Mouse (Mus musculus) intestine, embryonic 15.5 days (tissue): ENCODE results near the gene Sdf4. TPM values are rescaled to one million over a fixed set of nuclear protein-coding genes. Genes with fewer than 3 reads are reported as not detected.

Source experiments
- ATAC-seq: fragments of 200-750 bp; cut with Nextera tagmentation; 2 replicates; pipeline ENCODE4 v1.8.0; 2017; ENCODE audit warnings: moderate TSS enrichment, moderate library complexity
- H3K27ac ChIP-seq: fragments of 300-500 bp; sonication (generic); 2 replicates; pipeline ENCODE4 v1.5.1; 2015; ENCODE audit warnings: mild to moderate bottlenecking, inconsistent platforms
- H3K27me3 ChIP-seq: fragments of 300-500 bp; sonication (generic); replicated peaks from 2 replicates; pipeline ENCODE4 v1.6.1; 2015; ENCODE audit warnings: inconsistent platforms
- H3K36me3 ChIP-seq: fragments of 300-500 bp; sonication (generic); 2 replicates; pipeline ENCODE4 v1.6.1; 2015; ENCODE audit warnings: inconsistent platforms
- H3K4me1 ChIP-seq: fragments of 300-500 bp; sonication (generic); replicated peaks from 2 replicates; pipeline ENCODE4 v1.6.1; 2015; ENCODE audit warnings: inconsistent platforms
- H3K4me2 ChIP-seq: fragments of 300-500 bp; sonication (generic); replicated peaks from 2 replicates; pipeline ENCODE4 v1.6.1; 2015; ENCODE audit warnings: mild to moderate bottlenecking, inconsistent platforms
- H3K4me3 ChIP-seq: fragments of 300-500 bp; sonication (generic); replicated peaks from 2 replicates; pipeline ENCODE4 v1.5.1; 2015; ENCODE audit warnings: inconsistent platforms
- H3K9ac ChIP-seq: fragments of 300-500 bp; sonication (generic); 2 replicates; pipeline ENCODE4 v1.6.1; 2015; ENCODE audit warnings: inconsistent platforms
- H3K9me3 ChIP-seq: fragments of 300-500 bp; sonication (generic); 2 replicates; pipeline ENCODE4 v1.6.1; 2016; ENCODE audit warnings: inconsistent platforms
- WGBS: fragments of 180-500 bp; shearing (Covaris S2); methylation state at CpG from one replicate; pipeline ENCODE4 v1.1.7; 2015; 5-methylcytosine and 5-hydroxymethylcytosine counted together
- polyA plus RNA-seq: library from polyadenylated mRNA; unstranded; fragments of >200 nt; fragmentation: Nextera tagmentation; extraction: Ambion mirVana; gene quantifications from 2 replicates; pipeline ENCODE4 v1.2.1, GENCODE M21; 2015

Sdf4 gene
- 154 and 166 TPM in 2 replicates for polyA plus RNA-seq

DNA sequence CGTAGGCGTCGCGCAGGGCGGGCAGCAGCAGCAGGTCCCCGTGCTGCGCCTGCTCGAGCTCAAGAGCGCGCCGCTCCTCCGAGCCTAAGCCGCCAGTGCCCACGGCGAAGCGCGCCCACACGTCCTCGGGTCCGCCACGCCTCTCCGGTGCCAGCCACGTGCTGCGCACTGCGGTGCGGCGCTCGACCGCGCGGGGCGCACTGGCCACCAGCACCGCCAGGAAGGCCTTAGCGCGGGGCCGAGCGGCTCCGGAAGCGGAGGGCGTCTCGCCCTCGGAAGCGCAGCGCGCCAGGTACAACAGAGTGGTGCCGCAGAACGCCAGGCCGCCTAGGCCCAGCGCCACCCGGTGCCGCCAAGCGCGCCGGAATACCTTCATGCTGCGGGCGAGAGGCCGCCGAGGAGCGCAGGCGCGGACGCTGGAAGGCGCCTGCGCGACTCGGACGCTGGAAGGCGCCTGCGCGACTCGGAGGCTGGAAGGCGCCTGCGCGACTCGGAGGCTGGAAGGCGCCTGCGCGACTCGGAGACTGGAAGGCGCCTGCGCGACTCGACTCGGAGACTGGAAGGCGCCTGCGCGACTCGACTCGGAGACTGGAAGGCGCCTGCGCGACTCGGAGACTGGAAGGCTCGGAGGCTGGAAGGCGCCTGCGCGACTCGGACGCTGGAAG, at the start of gene Sdf4, which contains the start of gene B3galt6:
Gene Sdf4 (plus strand): TSS at position 632 of the 665 bp plus-strand sequence.
Gene B3galt6 (minus strand): TSS at position 409 of the 665 bp plus-strand sequence.
- Histone ChIP-seq H3K9ac (peak within 1 kb of the TSS; percentile 89), H3K36me3 (peaks cover 6% of the 10 kb centered on the region), H3K27ac (peak within 1 kb of the TSS; percentile 97), H3K27me3 (no peaks in the 10 kb centered on the region), H3K4me2 (peak within 1 kb of the TSS; percentile 93), H3K4me1 (peaks cover 20% of the 10 kb centered on the region), H3K9me3 (no peaks in the 10 kb centered on the region), H3K4me3 (peak within 1 kb of the TSS; percentile 94)
- under 1% methylated on average over 99 of the region's 99 CpGs for WGBS
- ATAC-seq, result peak; percentile 89

DNA sequence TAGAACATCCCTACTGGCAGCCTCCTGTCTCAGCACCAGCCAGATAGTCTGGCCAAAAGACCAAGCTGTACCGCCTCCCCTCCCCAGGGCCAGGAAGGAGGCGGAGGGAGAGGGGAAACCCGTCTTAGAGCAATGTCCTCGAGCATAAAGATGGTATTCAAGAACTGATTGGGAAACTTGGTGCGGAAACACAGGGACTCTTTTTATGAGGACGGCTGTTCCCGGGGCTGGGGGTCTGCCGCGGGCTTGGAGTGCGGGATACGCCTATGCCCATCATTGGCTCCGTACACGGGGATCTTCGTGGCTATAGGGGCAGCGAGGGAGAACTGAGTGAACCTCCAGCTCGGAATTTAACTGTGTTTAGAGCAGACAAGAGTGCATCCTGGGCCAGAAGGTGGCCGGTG, 49.6 kb upstream of the Sdf4 start:
- Histone ChIP-seq H3K9me3 (no peaks in the 10 kb centered on the region), H3K27ac (peak overlapping the region; percentile 82), H3K4me3 (peak overlapping the region; percentile 95), H3K27me3 (no peaks in the 10 kb centered on the region), H3K4me2 (peak overlapping the region; percentile 93), H3K36me3 (no peaks in the 10 kb centered on the region; the same call in 1 of the 2 replicates), H3K4me1 (peaks cover 22% of the 10 kb centered on the region), H3K9ac (peak overlapping the region; percentile 95)
- 2% methylated on average over 17 of the region's 17 CpGs for WGBS
- ATAC-seq, result peak; percentile 61

DNA sequence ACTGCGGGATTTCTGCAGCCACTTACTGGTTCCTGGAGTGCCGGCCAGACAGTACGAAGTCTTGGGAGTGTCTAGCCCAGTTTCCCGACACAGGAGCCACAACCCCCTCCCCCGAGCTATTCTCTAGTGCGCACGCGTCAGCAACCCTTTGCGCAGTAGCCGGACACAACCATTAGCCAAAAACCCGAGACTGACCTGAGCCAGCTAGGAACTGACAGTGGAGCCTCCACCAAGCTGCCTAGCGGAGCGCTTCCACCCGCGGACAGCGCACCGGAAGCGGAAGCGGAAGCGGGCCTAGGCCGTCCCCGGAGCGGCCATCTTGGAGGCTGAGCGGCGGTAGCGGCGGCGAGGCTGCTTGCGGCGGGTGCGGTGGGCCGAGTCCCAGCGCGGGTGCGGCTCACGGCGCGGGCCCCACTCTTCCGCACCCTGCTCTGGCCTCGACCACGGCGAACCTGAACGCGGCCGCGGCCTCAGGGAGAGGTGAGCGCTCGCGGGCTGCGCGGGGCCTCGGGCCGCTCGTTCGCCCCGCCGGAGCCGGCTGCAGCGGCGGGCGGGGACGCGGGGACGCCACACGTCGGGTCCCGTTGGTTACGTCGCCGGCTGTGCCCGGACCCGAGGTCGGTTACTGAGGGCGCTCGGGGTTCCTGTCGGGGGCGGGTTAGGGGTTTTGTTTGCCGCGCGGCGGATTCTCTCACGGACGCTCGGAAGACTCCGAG, 49.0 kb upstream of the Sdf4 start, which contains the start of gene Ube2j2:
Gene Ube2j2 (plus strand): TSS at position 298 of the 716 bp plus-strand sequence.
- ATAC-seq, result peak; percentile 98
- H3K9ac ChIP-seq, result peak within 1 kb of the TSS; percentile 95

DNA sequence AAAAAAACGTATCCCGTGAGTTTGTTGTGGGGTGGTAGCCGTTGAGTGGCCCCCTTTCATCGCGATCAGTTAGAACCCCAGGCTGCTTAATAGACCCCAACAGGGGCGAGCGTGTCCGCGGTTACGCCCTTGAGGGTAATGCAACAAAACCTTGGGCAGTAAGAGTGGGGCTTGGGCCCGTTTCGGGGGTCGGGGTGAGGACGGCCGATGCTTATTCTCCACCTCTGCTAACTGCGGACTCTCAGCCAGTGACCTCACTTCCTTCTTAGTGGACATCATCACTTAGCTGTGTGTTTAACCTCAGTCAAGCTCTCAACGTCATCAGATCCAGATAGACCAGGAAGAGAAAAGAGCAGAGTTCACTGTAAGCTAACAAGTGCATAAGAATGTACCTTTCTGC, 48.4 kb upstream of the Sdf4 start:
- H3K36me3 ChIP-seq, result peaks cover 3% of the 10 kb centered on the region
- peak overlapping the region; percentile 95 for H3K9ac ChIP-seq
- peak overlapping the region; percentile 95 for H3K4me3 ChIP-seq
- peak overlapping the region; percentile 93 for H3K4me2 ChIP-seq
- no peaks in the 10 kb centered on the region for H3K9me3 ChIP-seq
- peak; percentile 29 for ATAC-seq
- H3K27me3 ChIP-seq, result no peaks in the 10 kb centered on the region
- H3K27ac ChIP-seq, result peak overlapping the region; percentile 48
- 0% methylated on average over 17 of the region's 17 CpGs for WGBS
- H3K4me1 ChIP-seq, result peaks cover 22% of the 10 kb centered on the region

More for the DNA sequence above, 49.0 kb upstream of the Sdf4 start, which contains the start of gene Ube2j2:
- H3K36me3 ChIP-seq, result no peaks in the 10 kb centered on the region; the same call in 1 of the 2 replicates
- peak within 1 kb of the TSS; percentile 95 for H3K4me3 ChIP-seq
- no peaks in the 10 kb centered on the region for H3K27me3 ChIP-seq
- peak within 1 kb of the TSS; percentile 82 for H3K27ac ChIP-seq
- under 1% methylated on average over 82 of the region's 85 CpGs for WGBS
- peak within 1 kb of the TSS; percentile 93 for H3K4me2 ChIP-seq
- no peaks in the 10 kb centered on the region for H3K9me3 ChIP-seq
- peaks cover 22% of the 10 kb centered on the region for H3K4me1 ChIP-seq

DNA sequence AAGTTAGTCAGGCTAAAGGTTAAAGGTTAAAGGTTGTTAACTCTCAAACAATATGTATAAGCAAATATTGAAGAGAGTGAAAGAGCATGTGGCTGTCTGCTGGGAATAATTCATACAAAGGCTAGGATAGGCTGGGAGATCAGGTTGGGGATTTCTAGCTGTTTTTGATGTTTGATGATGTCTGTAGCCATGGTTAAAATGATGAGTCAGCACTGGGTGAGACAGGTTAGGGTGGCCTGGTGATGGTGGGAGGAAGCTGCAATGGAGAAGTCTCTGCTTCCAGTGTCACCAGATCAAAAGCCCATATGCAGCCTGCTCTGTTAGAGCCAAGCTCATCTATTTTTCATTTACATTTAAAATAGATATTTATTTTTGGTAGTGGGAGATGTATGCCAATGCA, 45.6 kb upstream of the Sdf4 start:
- H3K4me3 ChIP-seq, result no peak overlapping the region
- peaks cover 22% of the 10 kb centered on the region for H3K4me1 ChIP-seq
- no peak for ATAC-seq
- H3K27ac ChIP-seq, result no peak overlapping the region
- no peaks in the 10 kb centered on the region for H3K9me3 ChIP-seq
- H3K27me3 ChIP-seq, result no peaks in the 10 kb centered on the region
- no peak overlapping the region for H3K9ac ChIP-seq
- peaks cover 17% of the 10 kb centered on the region for H3K36me3 ChIP-seq
- no peak overlapping the region for H3K4me2 ChIP-seq

DNA sequence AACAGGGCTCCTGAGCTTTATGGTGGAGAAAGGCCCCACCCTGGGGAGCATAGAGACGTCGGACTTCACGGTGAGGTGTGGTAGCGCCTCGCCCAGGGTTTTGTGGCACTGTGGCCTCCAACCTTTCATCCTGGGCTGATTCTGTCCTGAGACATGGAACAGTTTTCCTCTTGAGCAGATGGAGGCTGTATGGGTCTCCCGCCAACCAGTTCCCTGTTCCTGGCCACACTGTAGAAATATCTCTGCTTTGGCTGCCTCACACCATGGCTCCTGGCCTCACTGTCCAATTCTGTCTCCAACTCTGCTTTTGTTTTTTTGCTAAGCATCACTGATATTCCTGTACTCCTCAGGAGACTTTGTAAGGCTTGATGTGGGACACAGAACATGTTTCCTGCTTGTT, 37.2 kb upstream of the Sdf4 start:
- Histone ChIP-seq H3K9ac (no peak overlapping the region), H3K27me3 (no peaks in the 10 kb centered on the region), H3K36me3 (peaks cover 46% of the 10 kb centered on the region), H3K9me3 (no peaks in the 10 kb centered on the region), H3K4me3 (no peak overlapping the region), H3K4me1 (no peaks in the 10 kb centered on the region; the same call in 1 of the 2 replicates), H3K27ac (no peak overlapping the region), H3K4me2 (no peak overlapping the region)
- 77% methylated on average over 6 of the region's 6 CpGs for WGBS
- no peak for ATAC-seq

DNA sequence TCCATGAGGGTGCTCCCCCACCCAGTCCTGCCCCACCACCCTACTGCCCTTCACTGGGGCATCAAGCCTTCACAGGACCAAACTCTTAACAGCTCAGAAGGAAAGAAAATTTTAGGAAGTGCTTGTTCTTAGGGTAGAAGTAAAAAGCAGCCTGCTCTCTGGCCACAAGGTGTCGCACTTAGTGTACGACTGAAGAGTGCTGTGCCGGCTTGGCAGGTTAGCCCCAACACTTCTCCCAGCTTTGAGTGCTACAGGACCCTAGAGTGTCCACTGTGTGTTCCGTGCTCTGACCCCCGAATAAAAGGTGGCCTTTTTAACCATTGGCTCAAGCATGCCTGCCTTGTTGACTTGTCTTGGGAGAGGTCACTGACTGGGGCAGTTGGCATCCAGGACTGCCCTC, 33.4 kb upstream of the Sdf4 start:
- H3K36me3 ChIP-seq, result peaks cover 18% of the 10 kb centered on the region
- peaks cover 19% of the 10 kb centered on the region for H3K4me1 ChIP-seq
- H3K9me3 ChIP-seq, result no peaks in the 10 kb centered on the region
- no peak overlapping the region for H3K4me2 ChIP-seq
- H3K27me3 ChIP-seq, result no peaks in the 10 kb centered on the region
- H3K9ac ChIP-seq, result no peak overlapping the region
- no peak for ATAC-seq
- H3K27ac ChIP-seq, result no peak overlapping the region
- WGBS, result 12% methylated on average over 5 of the region's 5 CpGs
- no peak overlapping the region for H3K4me3 ChIP-seq

DNA sequence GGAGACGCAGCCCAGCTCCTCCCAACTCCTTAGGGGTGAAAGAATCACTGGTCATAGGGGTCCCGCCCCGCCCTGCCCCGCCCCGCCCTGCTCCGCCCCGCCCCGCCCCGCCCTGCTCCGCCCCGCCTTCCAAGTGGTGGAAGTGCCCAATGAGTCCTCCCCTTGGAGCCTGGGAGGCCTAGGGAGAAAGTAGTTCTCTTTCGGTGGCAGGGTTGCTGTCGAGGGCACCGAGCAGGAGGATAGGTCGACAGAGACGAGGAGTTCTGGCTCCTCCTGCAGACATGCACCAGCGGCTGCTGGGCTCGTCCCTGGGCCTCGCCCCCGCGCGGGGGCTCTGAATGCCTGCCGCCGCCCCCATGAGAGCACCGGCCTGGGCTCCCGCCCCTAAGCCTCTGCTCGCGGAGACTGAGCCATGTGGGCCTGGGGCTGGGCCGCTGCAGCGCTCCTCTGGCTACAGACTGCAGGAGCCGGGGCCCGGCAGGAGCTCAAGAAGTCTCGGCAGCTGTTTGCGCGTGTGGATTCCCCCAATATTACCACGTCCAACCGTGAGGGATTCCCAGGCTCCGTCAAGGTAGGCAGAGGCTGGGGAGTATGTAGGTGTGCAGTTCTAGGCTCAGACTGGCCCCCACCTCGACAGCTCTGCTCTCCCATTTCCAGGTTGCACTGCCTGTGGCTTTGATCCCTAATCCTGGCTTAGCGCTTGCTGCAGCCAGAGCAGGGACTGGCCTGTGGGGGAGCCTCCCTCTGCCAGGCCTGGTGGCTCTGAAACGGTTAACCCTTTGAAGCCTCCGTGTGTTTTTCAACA, 30.3 kb upstream of the Sdf4 start, which contains the start of gene C1qtnf12:
Gene C1qtnf12 (plus strand): TSS at position 152 of the 805 bp plus-strand sequence.
- peak within 1 kb of the TSS; percentile 76 for H3K27ac ChIP-seq
- peak; percentile 90 for ATAC-seq
- WGBS, result under 1% methylated on average over 42 of the region's 42 CpGs
- H3K9me3 ChIP-seq, result no peaks in the 10 kb centered on the region
- H3K36me3 ChIP-seq, result peaks cover 11% of the 10 kb centered on the region
- peaks cover 19% of the 10 kb centered on the region for H3K4me1 ChIP-seq
- peak within 1 kb of the TSS; percentile 93 for H3K4me2 ChIP-seq
- peak within 1 kb of the TSS; percentile 62 for H3K9ac ChIP-seq
- H3K4me3 ChIP-seq, result peak within 1 kb of the TSS; percentile 56
- no peaks in the 10 kb centered on the region for H3K27me3 ChIP-seq

DNA sequence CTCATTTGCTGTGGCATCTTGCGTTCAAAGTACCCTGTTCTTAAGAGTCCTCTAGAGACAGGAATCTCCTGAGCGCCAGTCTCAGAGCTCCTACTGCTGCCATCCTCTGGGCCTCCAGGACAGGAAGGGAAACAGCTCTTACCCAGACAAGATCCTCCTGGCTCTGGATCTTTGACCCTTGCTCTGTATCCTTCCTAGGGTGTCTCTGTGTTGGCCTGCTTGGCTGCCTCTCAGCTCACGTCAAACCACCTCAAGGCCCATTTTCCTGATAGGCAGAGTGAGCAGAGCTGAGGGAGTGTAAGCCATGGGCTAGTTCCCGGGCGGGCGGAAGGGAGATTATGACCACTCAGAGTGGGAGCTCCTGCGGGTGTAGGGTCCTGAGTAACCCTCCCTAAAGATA, 29.6 kb upstream of the Sdf4 start:
- Histone ChIP-seq H3K4me2 (peak overlapping the region; percentile 93), H3K36me3 (0 out of 2 replicates have a peak, but pooled peaks cover 6% of the 10 kb centered on the region), H3K27me3 (no peaks in the 10 kb centered on the region), H3K9ac (peak overlapping the region; percentile 62; the same call in 1 of the 2 replicates), H3K4me3 (peak overlapping the region; percentile 56), H3K27ac (no peak overlapping the region), H3K4me1 (peaks cover 19% of the 10 kb centered on the region), H3K9me3 (no peaks in the 10 kb centered on the region)
- 59% methylated on average over 7 of the region's 7 CpGs for WGBS
- ATAC-seq, result peak; percentile 29; the same call in 1 of the 2 replicates

DNA sequence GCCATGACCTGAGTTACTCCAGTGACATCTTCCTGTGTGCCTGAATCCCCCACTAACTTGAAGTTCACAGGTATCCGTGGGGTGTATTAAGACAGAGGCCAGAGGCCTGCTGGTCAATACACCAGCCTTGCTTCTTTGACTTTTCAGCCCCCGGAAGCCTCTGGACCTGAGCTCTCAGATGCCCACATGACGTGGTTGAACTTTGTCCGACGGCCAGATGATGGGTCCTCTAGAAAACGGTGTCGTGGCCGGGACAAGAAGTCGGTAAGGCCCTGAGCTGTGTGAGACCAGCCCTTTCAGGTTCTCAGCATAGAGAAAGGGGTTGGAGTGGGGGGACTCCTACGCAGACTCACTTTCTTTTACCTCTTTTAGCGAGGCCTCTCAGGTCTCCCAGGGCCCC, 28.3 kb upstream of the Sdf4 start:
- H3K4me1 ChIP-seq, result peaks cover 21% of the 10 kb centered on the region
- no peak overlapping the region for H3K4me2 ChIP-seq
- WGBS, result 91% methylated on average over 11 of the region's 11 CpGs
- no peak overlapping the region for H3K4me3 ChIP-seq
- no peaks in the 10 kb centered on the region for H3K27me3 ChIP-seq
- ATAC-seq, result no peak
- no peak overlapping the region for H3K27ac ChIP-seq
- H3K9ac ChIP-seq, result no peak overlapping the region
- no peaks in the 10 kb centered on the region for H3K9me3 ChIP-seq
- H3K36me3 ChIP-seq, result 0 out of 2 replicates have a peak, but pooled peaks cover 6% of the 10 kb centered on the region

DNA sequence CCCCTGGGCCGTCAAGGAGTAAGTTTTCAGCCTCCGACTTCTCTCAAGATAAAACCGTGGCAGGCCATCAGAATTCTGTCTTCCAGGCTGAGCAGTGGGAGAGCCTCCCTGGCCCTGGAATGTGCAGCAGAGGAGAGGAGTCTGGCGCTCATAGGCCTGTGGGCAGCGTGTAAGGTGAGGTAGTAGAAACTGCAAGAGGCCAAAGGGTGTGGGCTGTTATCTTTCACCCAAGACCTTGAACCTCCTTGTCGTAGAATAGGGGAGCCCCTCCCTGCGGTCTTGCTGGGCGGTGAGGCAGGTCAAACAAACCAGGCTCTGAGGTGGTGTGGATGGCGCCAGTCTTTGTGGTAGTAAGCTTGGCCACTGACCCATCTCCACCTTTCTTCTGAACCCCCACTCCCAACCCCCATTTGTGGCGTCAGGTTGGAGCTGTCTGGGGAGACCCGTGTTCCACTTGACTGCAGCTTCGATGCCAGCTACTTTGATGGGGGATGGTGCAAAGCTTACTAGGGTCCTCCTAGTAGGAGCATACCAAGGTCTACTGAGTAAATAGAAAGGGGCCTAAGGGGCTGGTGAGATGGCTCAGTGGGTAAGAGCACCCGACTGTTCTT, 23.5 kb upstream of the Sdf4 start:
- H3K27ac ChIP-seq, result 0 out of 2 replicates have a peak overlapping the region, but pooled peaks have one; percentile 23

More for the DNA sequence above, 23.5 kb upstream of the Sdf4 start:
- Histone ChIP-seq H3K36me3 (0 out of 2 replicates have a peak, but pooled peaks cover 6% of the 10 kb centered on the region), H3K9ac (no peak overlapping the region), H3K9me3 (no peaks in the 10 kb centered on the region), H3K4me1 (0 out of 2 replicates have a peak, but pooled peaks cover 5% of the 10 kb centered on the region), H3K4me2 (no peak overlapping the region; the same call in 1 of the 2 replicates), H3K4me3 (no peak overlapping the region), H3K27me3 (no peaks in the 10 kb centered on the region)
- ATAC-seq, result peak; percentile 84
- WGBS, result 58% methylated on average over 13 of the region's 13 CpGs
